Mouse (Mus musculus) CH12.LX (cell line): ENCODE data around the gene Bpgm.

ENCODE experiments used
- CTCF ChIP-seq, 2 experiments: IDR thresholded peaks in 1 of 2; conservative IDR thresholded peaks in 1 of 2; 2 replicates each; pipeline ENCODE4 v1.5.1; 2011 to 2012; ENCODE audit warnings: low read depth in 2 of 2, low read length in 2 of 2, improper control_type of control experiment in 1 of 2, inconsistent platforms in 1 of 2, mild to moderate bottlenecking in 1 of 2, moderate library complexity in 1 of 2
- JUN ChIP-seq: IDR thresholded peaks from 2 replicates; pipeline ENCODE4 v1.6.1; 2011; ENCODE audit warnings: low read depth, mild to moderate bottlenecking, low read length, improper control_type of control experiment, moderate library complexity; ENCODE audit not compliant: insufficient read depth
- SMC3 ChIP-seq: IDR thresholded peaks from 2 replicates; pipeline ENCODE4 v1.6.1; 2011; ENCODE audit warnings: low read depth, low read length, improper control_type of control experiment
- USF1 ChIP-seq: IDR thresholded peaks from 2 replicates; pipeline ENCODE4 v1.6.1; 2014; ENCODE audit warnings: low read depth, mild to moderate bottlenecking, inconsistent platforms, low read length, improper control_type of control experiment

GRCm38 (mm10) chr6:34497991-34498625 is 22.1 kb downstream of the Bpgm start:
- no peak for TF ChIP-seq CTCF (conservative IDR thresholded peaks at IDR 0.05 in 1 of 2, IDR thresholded peaks at IDR 0.05 in 1 of 2; ENCODE audit: low read depth in 2 of 2, low read length in 2 of 2)
- TF ChIP-seq SMC3, result no peak
- no peak for TF ChIP-seq USF1
- no peak for TF ChIP-seq JUN
